Mouse (Mus musculus) CD4-positive, CD25-positive, alpha-beta regulatory T cell, adult 9 weeks (primary cell): ENCODE data around the gene Keap1. TPM values are rescaled to one million over a fixed set of nuclear protein-coding genes. Genes with fewer than 3 reads are reported as not detected.

ENCODE experiments used
- polyA plus RNA-seq: library from polyadenylated mRNA; unstranded; fragments of 100-300 nt; shearing (Covaris generic); gene quantifications from one replicate; pipeline ENCODE4 v1.2.1, GENCODE M21; 2017

Keap1 gene
- polyA plus RNA-seq: 27.8 TPM

DNA sequence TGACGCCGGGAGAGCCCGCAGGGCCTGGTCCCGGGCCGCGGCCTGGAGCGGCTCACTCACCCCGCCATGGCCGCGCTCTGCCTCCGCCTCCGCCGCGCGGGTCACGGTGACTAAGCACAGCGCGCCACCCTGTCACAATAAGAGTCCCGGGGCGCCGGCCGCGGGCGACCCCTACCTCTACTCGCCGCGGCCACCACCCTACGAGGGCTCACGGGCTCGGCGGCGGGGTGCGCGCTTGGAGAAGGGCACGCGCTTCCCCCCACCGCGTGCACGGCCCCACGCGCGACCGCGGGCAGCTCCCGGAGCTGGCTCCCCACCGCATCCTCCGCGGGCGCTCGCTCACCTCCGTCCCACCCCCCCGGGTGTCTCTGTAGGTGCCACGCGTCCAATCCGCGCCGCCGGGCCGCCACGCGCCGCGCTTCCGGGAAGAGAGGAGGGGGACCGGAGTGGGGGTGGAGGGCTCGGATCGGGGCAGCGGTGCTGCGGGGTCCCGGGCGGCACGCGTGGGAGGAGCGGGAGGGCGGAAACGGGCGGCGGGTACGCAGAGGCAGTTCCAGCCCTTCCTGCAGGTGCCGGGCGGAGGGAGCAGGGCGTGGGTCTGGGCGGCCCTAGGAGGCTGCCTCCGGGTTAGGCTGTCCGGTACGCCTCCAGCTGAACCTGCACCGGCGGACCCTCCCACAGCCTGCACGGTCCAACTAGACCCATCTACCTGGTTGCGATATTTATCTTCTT is at the start of gene Keap1:
TSS of gene Keap1 (minus strand) at position 629 of the 732 bp plus-strand sequence.

DNA sequence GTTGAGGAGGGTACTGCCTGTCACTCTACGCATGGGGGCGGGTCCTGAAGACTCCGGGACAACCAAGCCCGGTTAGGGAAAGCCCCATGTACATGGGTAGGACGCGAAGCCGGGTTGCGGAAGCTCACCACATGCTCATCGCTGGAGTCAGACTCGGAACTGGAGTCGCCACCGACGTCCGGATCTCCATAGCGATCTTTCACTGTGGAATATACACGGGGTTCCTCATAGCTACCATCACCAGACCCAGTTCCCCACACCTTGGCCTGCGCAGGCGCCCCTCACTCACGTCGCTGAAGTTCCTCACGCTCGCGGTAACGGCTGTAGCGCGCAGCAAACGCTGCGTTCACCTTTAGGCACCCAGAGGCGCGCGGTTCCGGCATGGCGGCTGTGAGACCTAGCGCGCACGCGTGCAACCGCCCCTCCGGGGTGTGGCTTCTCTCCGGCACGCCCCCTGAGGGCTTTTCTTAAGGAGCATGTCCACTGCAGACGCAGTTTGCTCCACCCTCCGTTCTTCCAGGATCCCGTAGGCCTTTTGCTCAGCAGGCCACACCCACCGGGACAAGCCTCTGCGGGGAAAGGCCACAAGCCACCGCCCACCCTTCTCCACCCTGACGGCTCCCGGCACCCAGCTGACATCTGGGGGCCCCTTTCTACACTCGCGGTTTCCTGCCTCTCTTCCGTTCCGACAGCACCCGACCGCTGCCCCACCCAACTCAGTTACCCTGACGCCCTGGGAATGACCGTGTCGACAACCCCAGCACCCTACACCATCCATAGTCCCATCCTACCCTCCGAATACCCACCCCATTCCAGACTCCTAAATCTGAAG is 48.6 kb upstream of the Keap1 start, which contains the start of gene Kri1:
TSS of gene Kri1 (minus strand) at position 399 of the 832 bp plus-strand sequence.

DNA sequence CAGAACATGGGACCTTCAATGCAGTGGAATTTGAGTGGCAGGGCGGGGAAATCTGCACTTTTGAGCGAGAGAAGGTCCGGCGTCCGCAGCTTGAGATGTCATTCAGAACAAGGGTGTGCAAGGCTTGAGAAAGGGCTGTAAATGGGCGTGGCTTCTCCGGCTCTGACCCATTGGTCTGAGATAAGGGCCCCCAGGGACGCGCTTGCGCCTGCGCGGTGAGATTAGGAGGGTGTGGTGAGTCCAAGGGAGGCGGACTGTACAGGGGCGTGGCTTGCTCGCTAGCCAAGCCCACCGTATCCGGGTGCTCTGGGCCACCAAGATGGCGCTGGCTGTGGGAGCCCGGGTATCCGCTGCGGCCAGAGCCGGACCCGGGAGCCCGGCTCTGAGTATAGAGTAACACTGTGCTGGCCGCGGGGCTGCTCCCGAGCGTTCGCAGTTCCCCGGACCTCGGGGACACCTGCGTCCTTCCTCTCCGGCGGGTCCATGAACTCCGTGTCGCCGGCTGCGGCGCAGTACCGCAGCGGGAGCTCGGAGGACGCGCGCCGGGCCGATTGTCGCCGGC is 25.9 kb upstream of the Keap1 start, which contains the start of gene Atg4d:
TSS of gene Atg4d (plus strand) at position 294 of the 562 bp plus-strand sequence.

DNA sequence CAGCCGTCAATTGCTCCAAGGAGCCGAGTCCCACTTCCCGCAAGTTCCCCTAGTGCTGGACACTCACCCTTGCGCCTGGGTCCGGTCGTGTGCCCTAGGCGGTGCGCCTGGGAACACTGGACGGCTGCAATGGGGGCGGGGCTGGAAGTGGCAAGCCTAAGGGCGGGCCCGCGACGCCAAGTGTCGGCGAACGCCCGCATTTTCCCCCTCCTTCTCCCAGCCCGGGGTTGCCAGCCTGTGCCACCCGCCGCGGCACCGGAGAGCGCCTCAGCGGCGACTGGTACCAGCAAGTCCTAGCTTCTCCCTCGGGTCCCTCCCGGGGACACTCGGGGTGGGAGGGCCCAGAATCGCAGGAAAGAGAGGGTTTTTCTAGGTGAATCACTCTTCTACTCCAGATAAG is 9.2 kb upstream of the Keap1 start, which contains the start of gene S1pr5:
TSS of gene S1pr5 (minus strand) at position 118 of the 400 bp plus-strand sequence.

Other genes starting within 250 kb of the Keap1 start
- 138 TPM for gene Mrpl4, start 236.6 kb downstream of the Keap1 start, polyA plus RNA-seq
- gene Icam1, start 223.4 kb downstream of the Keap1 start, polyA plus RNA-seq: 113 TPM
- 2.6 TPM for gene Icam4, start 210.0 kb downstream of the Keap1 start, polyA plus RNA-seq
- gene Icam5, start 207.3 kb downstream of the Keap1 start, polyA plus RNA-seq: 0.84 TPM
- 0.36 TPM for gene Zglp1, start 172.3 kb downstream of the Keap1 start, polyA plus RNA-seq
- not detected for gene Gm49373, start 166.3 kb downstream of the Keap1 start, polyA plus RNA-seq
- 30.7 TPM for gene Fdx1l, start 165.7 kb downstream of the Keap1 start, polyA plus RNA-seq
- 7.4 TPM for gene Gm38431, start 147.4 kb downstream of the Keap1 start, polyA plus RNA-seq
- 82.1 TPM for gene Raver1, start 147.4 kb downstream of the Keap1 start, polyA plus RNA-seq
- gene Tyk2, start 108.1 kb downstream of the Keap1 start, polyA plus RNA-seq: 96.0 TPM
- 305 TPM for gene Cdc37, start 89.4 kb downstream of the Keap1 start, polyA plus RNA-seq
- gene Pde4a, start 73.6 kb downstream of the Keap1 start, polyA plus RNA-seq: 0.61 TPM
- gene S1pr5, start 9.1 kb upstream of the Keap1 start, polyA plus RNA-seq: not detected
- gene Atg4d, start 25.9 kb upstream of the Keap1 start, polyA plus RNA-seq: 48.5 TPM
- gene Kri1, start 48.6 kb upstream of the Keap1 start, polyA plus RNA-seq: 49.2 TPM
- gene Cdkn2d, start 52.0 kb upstream of the Keap1 start, polyA plus RNA-seq: 152 TPM
- 2.4 TPM for gene Ap1m2, start 73.0 kb upstream of the Keap1 start, polyA plus RNA-seq
- 608 TPM for gene Slc44a2, start 81.3 kb upstream of the Keap1 start, polyA plus RNA-seq
- 70.8 TPM for gene Ilf3, start 128.5 kb upstream of the Keap1 start, polyA plus RNA-seq
- gene Qtrt1, start 172.5 kb upstream of the Keap1 start, polyA plus RNA-seq: 45.8 TPM
- gene Dnm2, start 185.5 kb upstream of the Keap1 start, polyA plus RNA-seq: 262 TPM